Mouse (Mus musculus) 416B (cell line): Measurements from ENCODE around the gene Nfix.
A peak's percentile ranks its signal among the peaks of the same experiment; 100 is the strongest.

Source experiments
- DNase-seq: peaks from one replicate; pipeline ENCODE4 v3.0.0; 2011; ENCODE audit warnings: low read depth

Gene Nfix

GRCm38 (mm10) chr8:84664566-84665384 lies 135.4 kb downstream of the Nfix start:
- peak; percentile 90 for DNase-seq

GRCm38 (mm10) chr8:84663483-84664327 lies 136.4 kb downstream of the Nfix start:
- DNase-seq: peak; percentile 100

DNA sequence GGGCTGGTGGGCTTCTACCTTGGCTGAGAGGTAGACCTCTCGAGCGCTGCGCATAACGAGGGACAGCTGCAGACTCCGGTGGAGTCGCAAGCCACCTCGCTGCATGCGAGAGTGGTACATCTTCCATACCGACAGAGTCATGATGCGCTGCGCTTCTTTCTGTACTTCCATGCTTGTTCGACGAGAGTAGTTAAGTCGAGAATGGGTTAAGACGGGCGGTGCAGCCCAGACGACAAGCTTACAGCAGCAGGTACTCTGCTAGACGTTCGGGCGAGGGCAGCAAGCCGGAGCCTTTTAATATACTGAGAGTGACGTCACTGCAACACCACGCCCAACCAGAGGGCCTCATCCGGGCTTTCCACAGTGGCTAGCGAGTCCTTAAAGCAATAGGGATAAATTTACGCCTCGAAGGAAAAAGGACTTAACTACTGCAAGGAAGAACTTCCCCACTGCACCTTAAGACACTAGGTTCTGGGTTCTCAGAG lies 137.5 kb downstream of the Nfix start, which contains the start of gene Ier2:
Gene Ier2 (minus strand): TSS at position 272 of the 485 bp plus-strand sequence.
- DNase-seq: peak; percentile 99

DNA sequence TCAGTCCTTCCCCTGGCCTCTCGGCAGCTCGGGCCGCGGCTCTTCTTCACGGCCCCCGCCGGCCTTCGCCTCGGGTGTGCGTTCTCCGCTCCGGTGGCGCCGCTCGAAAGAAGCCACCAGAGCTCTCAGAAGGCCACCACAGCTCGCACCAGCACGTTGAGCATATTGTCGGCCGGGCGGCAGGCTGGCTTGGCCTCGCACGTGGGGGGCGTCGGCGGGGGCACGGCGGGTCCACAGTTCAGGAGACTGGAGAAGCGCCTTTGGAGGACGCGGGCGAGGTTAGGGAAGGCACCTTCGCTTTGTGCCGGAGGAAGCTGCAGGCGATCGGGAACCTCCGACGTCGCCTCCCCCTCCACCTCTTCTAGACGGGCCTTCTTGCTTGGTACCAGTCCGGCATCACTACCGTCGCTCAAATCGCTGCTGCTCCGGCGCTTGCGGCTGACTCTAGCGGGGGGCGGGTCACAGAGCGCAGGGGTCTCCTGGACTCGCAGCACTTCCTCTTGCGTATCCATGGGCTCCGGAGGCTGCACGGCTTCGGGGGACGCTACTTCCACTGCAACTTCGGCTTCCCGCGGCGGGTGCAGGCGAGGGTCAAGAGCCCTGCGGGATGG lies 138.1 kb downstream of the Nfix start:
- DNase-seq: peak; percentile 76

DNA sequence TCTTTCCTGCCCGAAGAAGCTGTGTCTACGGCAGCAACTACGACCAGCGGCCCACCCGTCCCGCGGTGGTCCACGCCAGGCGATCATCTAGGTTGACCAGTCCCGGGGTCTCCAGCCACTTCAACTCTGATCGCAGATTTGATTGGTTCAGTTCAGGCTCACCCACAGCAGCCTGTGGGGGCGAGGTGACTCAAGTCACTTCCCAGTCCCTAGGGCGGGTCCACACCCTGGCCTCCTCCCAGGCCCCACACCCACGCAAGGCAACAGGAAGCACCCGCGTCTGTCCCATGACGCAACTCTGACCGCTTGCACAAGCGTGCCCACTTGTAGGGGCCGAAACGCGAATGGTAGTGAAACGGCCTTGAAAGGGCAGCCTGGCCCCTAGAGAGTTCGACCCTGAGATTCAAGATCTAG lies 138.7 kb downstream of the Nfix start:
- DNase-seq: peak; percentile 96

DNA sequence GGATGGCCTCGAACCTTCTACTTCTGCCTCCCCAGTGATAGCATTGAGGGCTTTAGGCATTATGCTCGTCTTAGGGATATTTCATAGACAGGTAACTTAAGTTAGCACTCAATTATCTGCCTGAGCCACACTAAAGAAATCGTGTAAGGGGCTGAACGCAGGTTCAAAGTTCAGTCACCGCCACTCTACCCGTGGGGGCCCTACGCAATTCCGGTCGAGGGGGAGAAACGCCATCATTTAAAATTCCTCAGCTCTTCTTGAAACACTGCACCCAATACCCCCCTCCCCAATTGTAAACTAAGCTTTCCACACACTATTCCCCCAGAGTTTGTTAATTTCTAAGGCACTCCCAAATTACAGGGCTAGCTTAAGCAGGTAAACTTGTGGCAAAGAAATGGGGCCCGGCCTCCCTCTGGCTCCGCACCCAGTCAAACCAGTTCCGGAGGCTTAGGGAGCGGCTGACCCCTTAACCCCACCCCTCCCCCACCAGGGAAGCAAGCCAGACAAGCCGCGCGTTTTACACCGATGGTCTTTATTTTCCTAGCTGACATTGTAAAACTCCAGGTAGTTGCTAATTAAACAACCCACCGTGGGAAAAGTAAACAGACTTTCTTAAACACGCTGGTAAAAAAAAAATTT lies 139.2 kb downstream of the Nfix start:
- peak; percentile 72 for DNase-seq

DNA sequence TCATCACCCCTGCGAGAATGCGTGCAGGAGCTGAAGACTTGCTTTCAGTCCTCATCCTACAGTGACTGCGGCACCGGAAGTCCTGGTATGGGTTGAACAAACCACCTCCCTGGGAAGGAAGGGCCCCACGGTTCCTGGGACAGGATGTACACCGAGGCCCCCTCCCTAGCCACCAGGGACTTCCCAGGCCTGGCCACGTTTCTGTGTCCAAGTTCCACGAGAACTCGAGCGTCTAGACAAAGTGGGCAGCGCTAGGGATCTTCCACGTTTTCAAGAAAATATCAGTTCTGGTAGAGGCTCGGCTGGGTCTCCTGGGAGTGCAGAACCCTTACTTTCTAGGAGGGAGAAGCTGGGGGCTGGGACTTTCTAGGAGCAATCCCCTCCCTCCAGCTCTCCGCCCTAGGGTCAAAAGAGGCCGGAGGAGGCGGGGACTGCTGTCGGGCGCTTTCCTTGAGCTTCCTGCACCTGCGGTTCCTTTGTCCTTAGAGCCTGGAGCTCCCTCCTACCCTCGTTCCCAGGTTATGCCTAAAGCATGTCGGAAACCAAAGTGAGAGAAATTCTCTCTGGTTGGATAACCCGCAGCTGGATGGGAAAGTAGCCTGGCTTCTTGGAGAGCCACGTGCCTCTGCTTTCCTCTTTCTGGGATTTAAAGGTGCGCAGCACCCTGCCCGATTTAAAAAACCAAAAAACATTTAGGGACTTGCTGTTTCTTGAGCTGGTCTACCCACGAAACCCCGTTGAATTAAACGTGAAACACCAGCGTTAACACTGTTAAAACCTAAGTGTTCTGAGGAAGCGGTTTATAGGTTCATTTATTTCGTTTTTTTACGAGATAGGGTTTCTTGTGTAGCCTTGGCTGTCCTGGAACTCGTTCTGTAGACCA lies 140.0 kb downstream of the Nfix start:
- peak; percentile 91 for DNase-seq

DNA sequence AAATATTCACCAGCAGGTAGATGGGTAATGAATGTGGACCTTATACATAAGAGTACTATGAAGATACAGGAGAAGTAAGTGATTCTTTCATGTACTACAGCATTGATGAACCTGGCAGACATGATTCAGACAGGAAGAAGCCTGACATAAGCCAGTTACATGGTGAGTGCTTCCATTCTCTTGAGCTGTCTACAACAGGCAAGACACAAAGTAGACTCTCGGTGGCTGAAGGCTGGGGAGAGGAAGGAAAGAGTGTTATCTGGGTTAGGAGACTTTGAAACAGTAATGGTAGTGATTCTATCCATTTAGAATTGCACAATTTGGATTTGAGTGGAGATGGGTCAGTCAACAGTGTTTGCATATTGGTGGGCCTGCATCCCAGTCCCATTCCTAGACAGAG lies 141.2 kb downstream of the Nfix start:
- peak; percentile 60 for DNase-seq

DNA sequence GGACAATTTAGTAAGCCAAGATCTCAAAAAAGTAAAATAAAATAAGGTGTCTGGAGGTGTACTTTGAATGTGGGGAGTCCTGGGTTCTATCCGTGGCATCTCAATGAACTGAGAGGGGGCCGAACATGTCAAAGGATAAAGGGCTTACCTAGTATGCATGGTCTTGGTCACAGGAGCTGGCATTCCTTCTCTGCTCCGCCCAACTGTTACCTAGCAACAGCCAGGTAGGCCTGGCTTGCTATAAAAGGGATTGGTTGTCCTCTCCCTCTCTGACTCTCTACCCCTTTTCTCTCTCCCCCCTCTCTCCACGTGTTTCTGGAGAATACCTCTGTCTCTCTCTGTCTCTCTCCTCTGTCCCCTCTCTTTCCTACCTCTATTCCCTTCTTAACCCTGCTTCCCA lies 142.5 kb downstream of the Nfix start:
- DNase-seq: no peak

DNA sequence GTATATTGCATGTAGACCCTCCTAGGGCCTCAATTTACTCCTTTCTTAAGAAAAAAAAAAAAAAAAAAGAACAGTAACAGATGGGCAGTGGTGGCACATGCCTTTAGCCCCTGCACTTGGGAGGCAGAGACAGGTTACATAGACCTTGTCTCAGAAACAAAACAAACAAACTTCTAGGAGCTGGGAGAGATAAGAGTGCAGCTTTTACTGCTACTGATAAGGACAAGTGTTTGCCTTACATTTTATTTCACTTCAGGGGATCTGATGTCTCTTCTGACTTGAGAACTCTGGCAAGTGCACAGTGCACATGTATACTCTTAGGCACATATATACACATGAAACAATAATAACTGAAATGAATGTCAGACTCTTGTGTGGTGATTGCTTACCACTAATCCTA lies 142.9 kb downstream of the Nfix start:
- DNase-seq: no peak

GRCm38 (mm10) chr8:84656641-84657126 lies 143.5 kb downstream of the Nfix start:
- DNase-seq: peak; percentile 94

- DNase-seq: no peak
Measured at GRCm38 (mm10) chr8:84656191-84656525, 144.0 kb downstream of the Nfix start.

GRCm38 (mm10) chr8:84655336-84656190 lies 144.6 kb downstream of the Nfix start:
- DNase-seq: no peak

DNA sequence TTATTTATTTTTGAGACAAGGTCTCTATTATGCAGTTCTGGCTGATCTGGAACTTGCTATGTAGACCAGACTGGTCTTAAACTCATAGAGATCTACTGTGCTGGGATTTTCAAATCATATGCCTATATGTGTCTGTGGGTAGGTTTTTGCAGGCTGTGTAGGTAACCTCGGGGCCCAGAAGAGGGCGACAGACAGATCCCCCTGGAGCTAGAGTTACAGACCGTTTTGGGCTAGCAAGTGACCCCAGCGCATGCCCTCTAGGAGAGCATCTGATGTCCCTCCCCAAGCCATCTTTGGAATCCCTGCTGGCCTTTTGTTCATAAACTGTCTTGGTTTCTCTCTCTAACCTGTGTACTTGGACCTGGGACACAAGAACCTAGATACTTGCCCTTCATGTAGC lies 145.5 kb downstream of the Nfix start:
- DNase-seq: peak; percentile 75

GRCm38 (mm10) chr8:84653092-84653631 lies 147.0 kb downstream of the Nfix start:
- DNase-seq: peak; percentile 88

DNA sequence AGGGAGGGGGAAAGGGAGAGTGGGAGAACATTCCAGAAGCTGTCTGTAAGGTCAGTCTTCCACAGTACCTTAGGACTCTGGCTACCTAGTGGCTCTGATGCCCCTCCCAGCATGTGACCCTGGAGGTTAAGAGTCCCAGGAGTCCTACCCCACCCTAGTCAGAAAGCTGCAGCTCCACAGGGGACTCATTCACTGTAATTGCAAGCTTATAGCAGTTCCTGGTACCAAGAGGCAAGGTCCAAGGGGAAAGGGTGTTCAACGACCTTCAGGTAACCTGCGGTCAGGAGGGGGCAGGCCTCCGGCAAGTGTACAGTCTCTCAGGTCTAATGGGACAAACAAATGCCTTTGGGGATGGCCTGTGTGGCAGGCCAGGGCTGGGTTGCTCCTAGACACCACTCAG lies 149.9 kb downstream of the Nfix start:
- DNase-seq: no peak
